Mouse (Mus musculus) myocyte (in vitro differentiated cells): ENCODE results near the gene Elmod2. TPM values are rescaled to one million over a fixed set of nuclear protein-coding genes. Genes with fewer than 3 reads are reported as not detected.

Experiments used
- H3K27me3 ChIP-seq: one replicate; pipeline ENCODE4 v1.6.1; 2011; ENCODE audit not compliant: control insufficient read depth, insufficient read depth, insufficient read length
- H3K36me3 ChIP-seq: one replicate; pipeline ENCODE4 v1.6.1; 2011; ENCODE audit not compliant: control insufficient read depth, insufficient read depth
- H3K4me2 ChIP-seq: one replicate; pipeline ENCODE4 v1.6.1; 2011; ENCODE audit warnings: low read depth, control low read depth
- H3K4me3 ChIP-seq: one replicate; pipeline ENCODE4 v1.5.1; 2011; ENCODE audit warnings: mild to moderate bottlenecking, control low read depth, moderate library complexity
- H3K79me2 ChIP-seq: one replicate; pipeline ENCODE4 v1.6.1; 2011; ENCODE audit not compliant: control insufficient read depth, insufficient read depth
- H3ac ChIP-seq: one replicate; pipeline ENCODE4 v1.6.1; 2011; ENCODE audit not compliant: control insufficient read depth, insufficient read length
- CEBPB ChIP-seq: IDR thresholded peaks from 2 replicates; pipeline ENCODE4 v1.6.1; 2011; ENCODE audit warnings: mild to moderate bottlenecking, moderate library complexity; ENCODE audit not compliant: poor library complexity, insufficient read depth, severe bottlenecking
- E2F4 ChIP-seq: IDR thresholded peaks from one replicate; pipeline ENCODE4 v1.6.1; 2011; ENCODE audit warnings: mild to moderate bottlenecking, control low read depth, moderate library complexity; ENCODE audit not compliant: insufficient read depth
- MAX ChIP-seq: IDR thresholded peaks from one replicate; pipeline ENCODE4 v1.6.1; 2011; ENCODE audit warnings: low read depth, mild to moderate bottlenecking, control low read depth
- MYOD1 ChIP-seq, 3 experiments: IDR thresholded peaks; one replicate each; pipeline ENCODE4 v1.6.1; 2011; ENCODE audit warnings: control low read depth in 2 of 3, low read depth in 2 of 3, mild to moderate bottlenecking in 2 of 3, moderate library complexity in 1 of 3; ENCODE audit not compliant: insufficient read length in 2 of 3, control insufficient read depth in 1 of 3
- MYOG ChIP-seq, 3 experiments: IDR thresholded peaks; one replicate each; pipeline ENCODE4 v1.6.1; 2011; ENCODE audit warnings: control low read depth in 2 of 3, low read depth in 2 of 3, mild to moderate bottlenecking in 2 of 3; ENCODE audit not compliant: insufficient read length in 2 of 3, control insufficient read depth in 1 of 3, insufficient read depth in 1 of 3
- POLR2A ChIP-seq: IDR thresholded peaks from one replicate; pipeline ENCODE4 v1.6.1; 2011; ENCODE audit warnings: low read depth, mild to moderate bottlenecking, control low read depth, moderate library complexity; ENCODE audit not compliant: insufficient read length
- POLR2AphosphoS2 ChIP-seq: IDR thresholded peaks from one replicate; pipeline ENCODE4 v1.6.1; 2011; ENCODE audit warnings: low read depth, control low read depth; ENCODE audit not compliant: insufficient read length
- REST ChIP-seq: IDR thresholded peaks from one replicate; pipeline ENCODE4 v1.6.1; 2011; ENCODE audit warnings: mild to moderate bottlenecking, control low read depth, moderate library complexity; ENCODE audit not compliant: insufficient read depth, insufficient read length
- SRF ChIP-seq: IDR thresholded peaks from one replicate; pipeline ENCODE4 v1.6.1; 2011; ENCODE audit warnings: low read depth; ENCODE audit not compliant: control insufficient read depth, insufficient read length
- TCF12 ChIP-seq: IDR thresholded peaks from one replicate; pipeline ENCODE4 v1.6.1; 2011; ENCODE audit warnings: mild to moderate bottlenecking, control low read depth; ENCODE audit not compliant: poor library complexity, insufficient read depth, severe bottlenecking
- TCF3 ChIP-seq: IDR thresholded peaks from one replicate; pipeline ENCODE4 v1.6.1; 2011; ENCODE audit warnings: low read depth, control low read depth; ENCODE audit not compliant: insufficient read length
- USF1 ChIP-seq: IDR thresholded peaks from one replicate; pipeline ENCODE4 v1.6.1; 2011; ENCODE audit warnings: low read depth, mild to moderate bottlenecking, control low read depth, moderate library complexity
- polyA plus RNA-seq: library from polyadenylated mRNA; unstranded; fragments of >200 nt; fragmentation: generic; extraction: Trizol; gene quantifications from one replicate; pipeline ENCODE4 v1.2.1, GENCODE M21; 2012; ENCODE audit warnings: missing spikeins

The Elmod2 gene
- polyA plus RNA-seq, 1 experiment: 4.0 TPM

- H3K27me3 ChIP-seq: no peaks in the 10 kb centered on the region
Observed at GRCm38 (mm10) chr8:83300135-83300534, 32.2 kb downstream of the Elmod2 start.

GRCm38 (mm10) chr8:83297375-83297774 lies 34.9 kb downstream of the Elmod2 start:
- no peak for TF ChIP-seq MYOD1 (IDR thresholded peaks at IDR 0.05; ENCODE audit: control insufficient read depth in 1 of 3, insufficient read length in 2 of 3, low read depth in 2 of 3)
- TF ChIP-seq POLR2AphosphoS2: no peak
- no peak for TF ChIP-seq E2F4
- TF ChIP-seq MAX: no peak
- TF ChIP-seq SRF: no peak
- no peak for TF ChIP-seq TCF12
- Histone ChIP-seq H3K79me2 (no peaks in the 10 kb centered on the region), H3ac (no peak overlapping the region)

More at GRCm38 (mm10) chr8:83300135-83300534, 32.2 kb downstream of the Elmod2 start:
- no peak overlapping the region for H3ac ChIP-seq
- TF ChIP-seq SRF (no peak), TCF12 (no peak), MYOD1 (IDR thresholded peaks at IDR 0.05; ENCODE audit: control insufficient read depth in 1 of 3, insufficient read length in 2 of 3, low read depth in 2 of 3) (no peak), MYOG (IDR thresholded peaks at IDR 0.05; ENCODE audit: control insufficient read depth in 1 of 3, insufficient read depth in 1 of 3, insufficient read length in 2 of 3, low read depth in 2 of 3) (no peak), USF1 (no peak), CEBPB (no peak), TCF3 (no peak), MAX (no peak), E2F4 (no peak)
- no peak overlapping the region for H3K4me2 ChIP-seq
- H3K4me3 ChIP-seq: no peak overlapping the region
- H3K79me2 ChIP-seq: no peaks in the 10 kb centered on the region
- no peaks in the 10 kb centered on the region for H3K36me3 ChIP-seq

GRCm38 (mm10) chr8:83290176-83290575 lies 42.1 kb downstream of the Elmod2 start, which contains the start of gene Ucp1:
Gene Ucp1 (plus strand): TSS chr8:83290352.
- H3K27me3 ChIP-seq: peaks cover 24% of the 10 kb centered on the region
- no peak within 1 kb of the TSS for H3ac ChIP-seq
- TF ChIP-seq MYOG (IDR thresholded peaks at IDR 0.05; ENCODE audit: control insufficient read depth in 1 of 3, insufficient read depth in 1 of 3, insufficient read length in 2 of 3, low read depth in 2 of 3) (no peak), MAX (no peak), POLR2AphosphoS2 (no peak), E2F4 (no peak), USF1 (no peak), TCF12 (no peak), POLR2A (no peak), MYOD1 (IDR thresholded peaks at IDR 0.05; ENCODE audit: control insufficient read depth in 1 of 3, insufficient read length in 2 of 3, low read depth in 2 of 3) (no peak), SRF (no peak), REST (no peak), CEBPB (no peak), TCF3 (no peak)
- H3K79me2 ChIP-seq: no peaks in the 10 kb centered on the region
- H3K4me3 ChIP-seq: no peak within 1 kb of the TSS
- H3K4me2 ChIP-seq: no peak within 1 kb of the TSS
- no peaks in the 10 kb centered on the region for H3K36me3 ChIP-seq

More at GRCm38 (mm10) chr8:83297375-83297774, 34.9 kb downstream of the Elmod2 start:
- Histone ChIP-seq H3K4me2 (no peak overlapping the region), H3K4me3 (no peak overlapping the region), H3K27me3 (peaks cover under 1% of the 10 kb centered on the region), H3K36me3 (no peaks in the 10 kb centered on the region)

- Histone ChIP-seq H3K4me2 (no peak overlapping the region), H3K4me3 (no peak overlapping the region), H3ac (no peak overlapping the region), H3K36me3 (no peaks in the 10 kb centered on the region), H3K27me3 (peaks cover 13% of the 10 kb centered on the region), H3K79me2 (no peaks in the 10 kb centered on the region)
- no peak for TF ChIP-seq TCF3
- TF ChIP-seq POLR2AphosphoS2: no peak
- no peak for TF ChIP-seq REST
- no peak for TF ChIP-seq E2F4
- no peak for TF ChIP-seq USF1
- TF ChIP-seq MAX: no peak
- no peak for TF ChIP-seq TCF12
- no peak for TF ChIP-seq POLR2A
- no peak for TF ChIP-seq SRF
Observed at GRCm38 (mm10) chr8:83285391-83285790, 46.9 kb downstream of the Elmod2 start.

- TF ChIP-seq MYOG (IDR thresholded peaks at IDR 0.05; ENCODE audit: control insufficient read depth in 1 of 3, insufficient read depth in 1 of 3, insufficient read length in 2 of 3, low read depth in 2 of 3) (no peak), USF1 (no peak), REST (no peak), SRF (no peak), MAX (no peak), POLR2A (no peak), POLR2AphosphoS2 (no peak), CEBPB (no peak), MYOD1 (IDR thresholded peaks at IDR 0.05; ENCODE audit: control insufficient read depth in 1 of 3, insufficient read length in 2 of 3, low read depth in 2 of 3) (no peak), TCF12 (no peak), TCF3 (no peak), E2F4 (no peak)
- H3K27me3 ChIP-seq: no peaks in the 10 kb centered on the region
- H3K79me2 ChIP-seq: no peaks in the 10 kb centered on the region
Observed at GRCm38 (mm10) chr8:83278431-83278830, 53.9 kb downstream of the Elmod2 start.

More at GRCm38 (mm10) chr8:83278431-83278830, 53.9 kb downstream of the Elmod2 start:
- Histone ChIP-seq H3K4me3 (no peak overlapping the region), H3K4me2 (peak overlapping the region; percentile 51), H3K36me3 (no peaks in the 10 kb centered on the region), H3ac (no peak overlapping the region)
